Mouse (Mus musculus): ENCODE measurements around the gene Cpa1. TPM values are rescaled to one million over a fixed set of nuclear protein-coding genes. Genes with fewer than 3 reads are reported as not detected.

The Cpa1 gene
- polyA plus RNA-seq, 1 experiment from 2014 or later, result 10.4 TPM

- ATAC-seq (ENCODE audit: low read depth), result peak; percentile 43; the same call in 1 of the 2 replicates
- Histone ChIP-seq H3K27me3 (ENCODE audit: control insufficient read depth, insufficient read depth, low read depth, low read length) (no peaks in the 10 kb centered on the region), H3K36me3 (ENCODE audit: control insufficient read depth, insufficient read depth) (no peaks in the 10 kb centered on the region), H3K27ac (ENCODE audit: low read length) (no peak overlapping the region), H3K4me3 (ENCODE audit: low read depth, low read length) (no peak overlapping the region), H3K4me2 (ENCODE audit: low read depth, low read length) (no peak overlapping the region), H3K9ac (ENCODE audit: low read depth, low read length) (no peak overlapping the region), H3K4me1 (ENCODE audit: control insufficient read depth, low read depth, low read length) (peaks cover 5% of the 10 kb centered on the region), H3K9me3 (replicated peaks; ENCODE audit: control insufficient read depth, low read length) (no peaks in the 10 kb centered on the region)
- 44% methylated on average over 8 of the region's 8 CpGs for WGBS (ENCODE audit: insufficient replicate concordance)
Observed at GRCm38 (mm10) chr6:30635361-30635862, 3.6 kb upstream of the Cpa1 start.

DNA sequence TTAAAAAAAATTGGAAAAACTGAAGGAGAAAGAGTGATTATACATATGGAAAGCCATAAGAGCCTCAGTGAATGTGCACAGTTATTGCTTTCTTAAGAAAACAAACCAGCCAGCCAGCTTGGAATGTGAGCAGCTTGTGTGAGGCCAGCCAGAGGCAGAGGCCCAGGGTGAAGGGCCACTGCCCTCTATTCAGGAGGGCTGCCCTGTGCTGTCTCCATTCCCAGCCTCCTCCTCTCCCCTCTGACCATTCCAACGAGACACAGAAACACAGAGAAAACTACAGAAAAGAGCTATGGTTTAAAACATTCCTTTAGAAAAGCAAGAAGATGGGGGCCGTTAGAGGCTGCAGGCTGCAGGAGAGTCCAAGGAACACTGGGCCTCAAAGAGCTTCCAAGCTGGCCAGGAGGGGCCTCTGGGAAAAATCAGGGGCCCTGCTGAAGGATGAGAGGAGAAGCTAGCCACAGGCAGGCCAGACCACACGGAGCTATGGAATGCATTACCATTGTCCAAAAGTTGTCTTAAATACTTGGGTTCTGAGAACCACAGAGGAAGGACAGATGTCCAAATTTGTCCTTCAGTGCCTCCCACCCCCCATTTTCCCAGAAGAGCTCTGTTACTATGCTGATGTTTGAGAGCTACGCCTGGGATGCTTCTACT is 2.7 kb upstream of the Cpa1 start:
- Histone ChIP-seq H3K9ac (ENCODE audit: low read depth, low read length) (no peak overlapping the region), H3K27ac (ENCODE audit: low read length) (no peak overlapping the region), H3K4me2 (ENCODE audit: low read depth, low read length) (no peak overlapping the region), H3K9me3 (replicated peaks; ENCODE audit: control insufficient read depth, low read length) (no peaks in the 10 kb centered on the region), H3K27me3 (ENCODE audit: control insufficient read depth, insufficient read depth, low read depth, low read length) (no peaks in the 10 kb centered on the region), H3K4me3 (ENCODE audit: low read depth, low read length) (no peak overlapping the region), H3K36me3 (ENCODE audit: control insufficient read depth, insufficient read depth) (no peaks in the 10 kb centered on the region), H3K4me1 (ENCODE audit: control insufficient read depth, low read depth, low read length) (peaks cover 5% of the 10 kb centered on the region)
- WGBS (ENCODE audit: insufficient replicate concordance), result 62% methylated on average over 4 of the region's 4 CpGs
- ATAC-seq (ENCODE audit: low read depth), result no peak

GRCm38 (mm10) chr6:30643694-30644460 is 4.9 kb downstream of the Cpa1 start:
- 31% methylated on average over 12 of the region's 12 CpGs for WGBS (ENCODE audit: insufficient replicate concordance)
- H3K4me2 ChIP-seq (ENCODE audit: low read depth, low read length), result no peak overlapping the region
- H3K27me3 ChIP-seq (ENCODE audit: control insufficient read depth, insufficient read depth, low read depth, low read length), result no peaks in the 10 kb centered on the region
- H3K4me3 ChIP-seq (ENCODE audit: low read depth, low read length), result no peak overlapping the region
- H3K9ac ChIP-seq (ENCODE audit: low read depth, low read length), result no peak overlapping the region
- H3K9me3 ChIP-seq (replicated peaks; ENCODE audit: control insufficient read depth, low read length), result no peaks in the 10 kb centered on the region
- H3K4me1 ChIP-seq (ENCODE audit: control insufficient read depth, low read depth, low read length), result peaks cover 2% of the 10 kb centered on the region
- no peak for ATAC-seq (ENCODE audit: low read depth)
- H3K36me3 ChIP-seq (ENCODE audit: control insufficient read depth, insufficient read depth), result no peaks in the 10 kb centered on the region
- no peak overlapping the region for H3K27ac ChIP-seq (ENCODE audit: low read length)

GRCm38 (mm10) chr6:30644462-30644861 is 5.4 kb downstream of the Cpa1 start:
- H3K27ac ChIP-seq (ENCODE audit: low read length), result no peak overlapping the region
- ATAC-seq (ENCODE audit: low read depth), result no peak
- H3K36me3 ChIP-seq (ENCODE audit: control insufficient read depth, insufficient read depth), result no peaks in the 10 kb centered on the region
- H3K4me1 ChIP-seq (ENCODE audit: control insufficient read depth, low read depth, low read length), result no peaks in the 10 kb centered on the region
- WGBS (ENCODE audit: insufficient replicate concordance), result 78% methylated on average over 3 of the region's 3 CpGs
- H3K4me3 ChIP-seq (ENCODE audit: low read depth, low read length), result no peak overlapping the region
- no peak overlapping the region for H3K4me2 ChIP-seq (ENCODE audit: low read depth, low read length)
- no peak overlapping the region for H3K9ac ChIP-seq (ENCODE audit: low read depth, low read length)
- H3K27me3 ChIP-seq (ENCODE audit: control insufficient read depth, insufficient read depth, low read depth, low read length), result no peaks in the 10 kb centered on the region
- H3K9me3 ChIP-seq (replicated peaks; ENCODE audit: control insufficient read depth, low read length), result no peaks in the 10 kb centered on the region

- no peak for ATAC-seq (ENCODE audit: low read depth)
- H3K27me3 ChIP-seq (ENCODE audit: control insufficient read depth, insufficient read depth, low read depth, low read length), result no peaks in the 10 kb centered on the region
Observed at GRCm38 (mm10) chr6:30645379-30645778, 6.4 kb downstream of the Cpa1 start.

GRCm38 (mm10) chr6:30649651-30650296 is 10.8 kb downstream of the Cpa1 start:
- H3K4me3 ChIP-seq (ENCODE audit: low read depth, low read length), result no peak overlapping the region
- 69% methylated on average over 11 of the region's 11 CpGs for WGBS (ENCODE audit: insufficient replicate concordance)
- H3K4me1 ChIP-seq (ENCODE audit: control insufficient read depth, low read depth, low read length), result no peaks in the 10 kb centered on the region
- ATAC-seq (ENCODE audit: low read depth), result no peak
- H3K9ac ChIP-seq (ENCODE audit: low read depth, low read length), result no peak overlapping the region
- H3K4me2 ChIP-seq (ENCODE audit: low read depth, low read length), result no peak overlapping the region
- H3K36me3 ChIP-seq (ENCODE audit: control insufficient read depth, insufficient read depth), result no peaks in the 10 kb centered on the region
- no peaks in the 10 kb centered on the region for H3K9me3 ChIP-seq (replicated peaks; ENCODE audit: control insufficient read depth, low read length)
- H3K27me3 ChIP-seq (ENCODE audit: control insufficient read depth, insufficient read depth, low read depth, low read length), result no peaks in the 10 kb centered on the region
- H3K27ac ChIP-seq (ENCODE audit: low read length), result no peak overlapping the region

More at GRCm38 (mm10) chr6:30645379-30645778, 6.4 kb downstream of the Cpa1 start:
- no peak overlapping the region for H3K27ac ChIP-seq (ENCODE audit: low read length)
- no peak overlapping the region for H3K9ac ChIP-seq (ENCODE audit: low read depth, low read length)
- no peaks in the 10 kb centered on the region for H3K36me3 ChIP-seq (ENCODE audit: control insufficient read depth, insufficient read depth)
- H3K9me3 ChIP-seq (replicated peaks; ENCODE audit: control insufficient read depth, low read length), result no peaks in the 10 kb centered on the region
- H3K4me3 ChIP-seq (ENCODE audit: low read depth, low read length), result no peak overlapping the region
- H3K4me2 ChIP-seq (ENCODE audit: low read depth, low read length), result no peak overlapping the region
- no peaks in the 10 kb centered on the region for H3K4me1 ChIP-seq (ENCODE audit: control insufficient read depth, low read depth, low read length)
- 57% methylated on average over 6 of the region's 6 CpGs for WGBS (ENCODE audit: insufficient replicate concordance)

GRCm38 (mm10) chr6:30652425-30653188 is 13.6 kb downstream of the Cpa1 start:
- no peak overlapping the region for H3K27ac ChIP-seq (ENCODE audit: low read length)
- no peak for ATAC-seq (ENCODE audit: low read depth)
- no peak overlapping the region for H3K9ac ChIP-seq (ENCODE audit: low read depth, low read length)
- H3K9me3 ChIP-seq (replicated peaks; ENCODE audit: control insufficient read depth, low read length), result no peaks in the 10 kb centered on the region
- no peaks in the 10 kb centered on the region for H3K4me1 ChIP-seq (ENCODE audit: control insufficient read depth, low read depth, low read length)
- H3K4me3 ChIP-seq (ENCODE audit: low read depth, low read length), result no peak overlapping the region
- H3K4me2 ChIP-seq (ENCODE audit: low read depth, low read length), result no peak overlapping the region
- H3K27me3 ChIP-seq (ENCODE audit: control insufficient read depth, insufficient read depth, low read depth, low read length), result no peaks in the 10 kb centered on the region
- no peaks in the 10 kb centered on the region for H3K36me3 ChIP-seq (ENCODE audit: control insufficient read depth, insufficient read depth)
- 40% methylated on average over 9 of the region's 9 CpGs for WGBS (ENCODE audit: insufficient replicate concordance)

DNA sequence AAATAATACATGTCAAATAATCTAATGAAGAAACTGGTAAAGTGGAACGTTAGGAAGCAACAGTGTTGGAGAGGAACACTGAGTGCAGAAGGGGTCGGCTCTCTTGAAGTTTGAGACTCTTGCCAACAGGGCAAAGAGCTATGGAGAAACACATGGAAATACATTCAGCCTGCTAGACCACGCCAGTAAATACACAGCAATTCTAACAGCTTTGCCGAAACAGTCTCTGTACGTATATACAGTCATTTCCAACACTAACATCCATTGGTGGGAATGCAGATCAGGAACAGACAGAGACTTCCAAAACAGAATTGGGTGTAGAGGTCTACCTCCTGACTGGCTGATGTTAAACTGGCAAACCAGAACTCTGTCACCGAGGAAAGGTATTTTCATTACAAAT is 14.5 kb downstream of the Cpa1 start:
- Histone ChIP-seq H3K36me3 (ENCODE audit: control insufficient read depth, insufficient read depth) (no peaks in the 10 kb centered on the region), H3K9me3 (replicated peaks; ENCODE audit: control insufficient read depth, low read length) (no peaks in the 10 kb centered on the region), H3K4me1 (ENCODE audit: control insufficient read depth, low read depth, low read length) (no peaks in the 10 kb centered on the region), H3K27me3 (ENCODE audit: control insufficient read depth, insufficient read depth, low read depth, low read length) (no peaks in the 10 kb centered on the region), H3K4me3 (ENCODE audit: low read depth, low read length) (no peak overlapping the region), H3K27ac (ENCODE audit: low read length) (no peak overlapping the region), H3K4me2 (ENCODE audit: low read depth, low read length) (no peak overlapping the region), H3K9ac (ENCODE audit: low read depth, low read length) (no peak overlapping the region)
- 71% methylated on average over 6 of the region's 6 CpGs for WGBS (ENCODE audit: insufficient replicate concordance)
- no peak for ATAC-seq (ENCODE audit: low read depth)

Measured in liver, embryonic 16.5 days (tissue).